Mouse (Mus musculus) liver, embryonic 11.5 days (tissue): ENCODE results near the gene Fbxl8. TPM values are rescaled to one million over a fixed set of nuclear protein-coding genes. Genes with fewer than 3 reads are reported as not detected.

Experiments
- ATAC-seq: fragments of 200-750 bp; cut with Nextera tagmentation; replicated peaks from 2 replicates; pipeline ENCODE4 v1.8.0; 2017; ENCODE audit warnings: moderate number of reproducible peaks, mild to moderate bottlenecking, moderate TSS enrichment, moderate library complexity; ENCODE audit not compliant: low FRiP score
- DNase-seq: peaks from one replicate; pipeline ENCODE4 v3.0.0-alpha.2; 2017; ENCODE audit warnings: low spot score
- H3K27ac ChIP-seq: fragments of 300-500 bp; sonication (generic); 2 replicates; pipeline ENCODE4 v1.5.1; 2014; ENCODE audit warnings: mild to moderate bottlenecking, low read depth, low read length, control low read depth
- H3K27me3 ChIP-seq: fragments of 300-500 bp; sonication (generic); replicated peaks from 2 replicates; pipeline ENCODE4 v1.6.1; 2014; ENCODE audit warnings: low read length, mixed read lengths; ENCODE audit not compliant: control insufficient read depth, insufficient read depth
- H3K36me3 ChIP-seq: fragments of 300-500 bp; sonication (generic); 2 replicates; pipeline ENCODE4 v1.6.1; 2014; ENCODE audit warnings: mild to moderate bottlenecking, low read length, moderate library complexity, mixed read lengths; ENCODE audit not compliant: control insufficient read depth, insufficient read depth
- H3K4me1 ChIP-seq: fragments of 300-500 bp; sonication (generic); replicated peaks from 2 replicates; pipeline ENCODE4 v1.6.1; 2014; ENCODE audit warnings: low read length, mixed read lengths; ENCODE audit not compliant: control insufficient read depth, insufficient read depth
- H3K4me2 ChIP-seq: fragments of 300-500 bp; sonication (generic); 2 replicates; pipeline ENCODE4 v1.6.1; 2014; ENCODE audit warnings: mild to moderate bottlenecking, control low read depth, moderate library complexity
- H3K4me3 ChIP-seq: fragments of 300-500 bp; sonication (generic); 2 replicates; pipeline ENCODE4 v1.5.1; 2014; ENCODE audit warnings: low read depth, low read length, control low read depth
- H3K9ac ChIP-seq: fragments of 300-500 bp; sonication (generic); 2 replicates; pipeline ENCODE4 v1.6.1; 2014; ENCODE audit warnings: low read depth, low read length, control low read depth
- H3K9me3 ChIP-seq: fragments of 300-500 bp; sonication (generic); 2 replicates; pipeline ENCODE4 v1.6.1; 2016; ENCODE audit warnings: low read length, inconsistent platforms, mixed read lengths; ENCODE audit not compliant: control insufficient read depth
- WGBS: fragments of 180-500 bp; shearing (Covaris S2); extraction: QIAGEN DNeasy Blood & Tissue Kit; methylation state at CpG from one replicate; pipeline ENCODE4 v1.1.7; 2014; 5-methylcytosine and 5-hydroxymethylcytosine counted together
- polyA plus RNA-seq: library from polyadenylated mRNA; unstranded; fragments of >200 nt; fragmentation: Nextera tagmentation; extraction: Ambion mirVana; gene quantifications from 2 replicates; pipeline ENCODE4 v1.2.1, GENCODE M21; 2014

The Fbxl8 gene
- polyA plus RNA-seq, 1 experiment from 2014 or later = 2.0 TPM

DNA sequence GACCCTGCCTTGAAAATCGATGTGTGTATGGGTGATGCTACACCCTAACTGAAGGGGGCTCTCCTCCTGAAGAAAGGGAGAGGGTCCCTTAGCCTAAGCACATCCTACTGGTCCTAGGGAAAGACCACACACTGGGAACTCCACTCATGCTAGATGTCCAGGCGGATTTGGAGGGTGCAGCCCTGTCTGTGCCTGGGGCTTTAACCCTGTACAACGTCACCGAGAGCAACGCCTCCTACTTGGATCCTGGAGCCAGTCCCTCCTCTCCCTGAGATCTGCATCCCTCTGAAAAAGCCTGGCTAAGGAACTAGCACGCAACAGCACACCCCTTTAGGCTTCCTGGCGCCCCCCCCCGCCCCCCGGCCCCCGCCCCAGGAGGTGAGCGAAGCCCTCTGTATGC, 10.9 kb downstream of the Fbxl8 start:
- Histone ChIP-seq H3K27me3 (peaks cover 97% of the 10 kb centered on the region), H3K4me3 (no peak overlapping the region), H3K9me3 (no peaks in the 10 kb centered on the region), H3K4me1 (peaks cover 8% of the 10 kb centered on the region), H3K36me3 (no peaks in the 10 kb centered on the region), H3K27ac (no peak overlapping the region), H3K9ac (no peak overlapping the region), H3K4me2 (peak overlapping the region; percentile 63)
- ATAC-seq = no peak
- DNase-seq = no peak
- 10% methylated on average over 11 of the region's 11 CpGs for whole genome bisulfite sequencing

DNA sequence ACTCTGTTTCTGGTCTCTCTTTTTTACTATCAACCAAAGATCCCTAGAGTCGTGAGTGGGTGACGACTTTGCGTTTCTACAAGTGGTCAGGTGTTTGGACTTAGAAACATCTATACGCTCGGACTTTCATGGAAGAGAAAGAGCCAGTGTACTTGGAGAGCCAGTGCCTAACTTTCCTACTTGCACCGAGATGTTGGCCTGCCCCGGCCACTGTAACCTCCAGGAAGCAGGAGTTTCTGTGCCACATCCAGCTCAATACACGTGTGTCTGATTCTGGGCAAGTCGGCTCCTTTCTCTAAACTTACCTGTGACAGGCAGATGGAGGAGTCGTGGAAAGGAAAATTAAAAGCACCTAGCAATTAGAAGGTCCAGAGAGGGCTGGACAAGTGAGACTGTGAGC, 11.4 kb downstream of the Fbxl8 start, which contains the start of gene Nol3:
Gene Nol3, plus strand, starts transcription at position 301 of the 400 bp plus-strand sequence.
- H3K36me3 ChIP-seq = no peaks in the 10 kb centered on the region
- no peak within 1 kb of the TSS for H3K9ac ChIP-seq
- no peaks in the 10 kb centered on the region for H3K9me3 ChIP-seq
- 12% methylated on average over 10 of the region's 10 CpGs for WGBS
- peaks cover 92% of the 10 kb centered on the region for H3K27me3 ChIP-seq
- ATAC-seq (no peak), DNase-seq (no peak)
- peak within 1 kb of the TSS; percentile 38 for H3K4me3 ChIP-seq
- peak within 1 kb of the TSS; percentile 63 for H3K4me2 ChIP-seq
- H3K4me1 ChIP-seq = peaks cover 8% of the 10 kb centered on the region
- no peak within 1 kb of the TSS for H3K27ac ChIP-seq

GRCm38 (mm10) chr8:105276292-105277120, 12.1 kb downstream of the Fbxl8 start:
- WGBS = 6% methylated on average over 30 of the region's 30 CpGs
- ATAC-seq (peak; percentile 48), DNase-seq (peak; percentile 62)
- Histone ChIP-seq H3K4me3 (peak overlapping the region; percentile 38), H3K27ac (no peak overlapping the region), H3K9me3 (no peaks in the 10 kb centered on the region), H3K9ac (no peak overlapping the region), H3K27me3 (peaks cover 86% of the 10 kb centered on the region), H3K36me3 (no peaks in the 10 kb centered on the region), H3K4me1 (peaks cover 8% of the 10 kb centered on the region), H3K4me2 (peak overlapping the region; percentile 63)

DNA sequence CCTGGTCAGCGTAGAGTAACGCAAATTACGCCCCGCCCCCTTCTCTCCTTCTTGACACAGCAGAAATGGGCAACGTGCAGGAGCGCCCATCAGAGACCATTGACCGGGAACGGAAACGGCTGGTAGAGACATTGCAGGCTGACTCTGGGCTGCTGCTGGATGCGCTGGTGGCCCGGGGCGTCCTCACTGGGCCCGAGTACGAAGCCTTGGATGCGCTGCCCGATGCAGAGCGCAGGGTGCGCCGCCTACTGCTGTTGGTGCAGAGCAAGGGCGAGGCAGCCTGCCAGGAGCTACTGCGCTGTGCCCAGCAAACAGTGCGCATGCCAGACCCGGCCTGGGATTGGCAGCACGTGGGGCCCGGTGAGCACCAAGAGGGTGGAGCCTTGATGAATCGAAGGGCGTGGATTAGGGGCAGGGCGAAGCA, 14.5 kb downstream of the Fbxl8 start:
- 4% methylated on average over 28 of the region's 28 CpGs for WGBS
- Histone ChIP-seq H3K4me1 (peaks cover 14% of the 10 kb centered on the region), H3K4me3 (peak overlapping the region; percentile 2; the same call in 1 of the 2 replicates), H3K27ac (no peak overlapping the region), H3K9me3 (no peaks in the 10 kb centered on the region), H3K9ac (no peak overlapping the region), H3K27me3 (peaks cover 77% of the 10 kb centered on the region), H3K4me2 (peak overlapping the region; percentile 60), H3K36me3 (no peaks in the 10 kb centered on the region)
- ATAC-seq = peak; percentile 27; the same call in 1 of the 2 replicates
- DNase-seq = no peak

GRCm38 (mm10) chr8:105280567-105280966, 16.1 kb downstream of the Fbxl8 start:
- Histone ChIP-seq H3K9me3 (no peaks in the 10 kb centered on the region), H3K36me3 (no peaks in the 10 kb centered on the region), H3K27ac (no peak overlapping the region), H3K4me1 (peaks cover 14% of the 10 kb centered on the region), H3K4me2 (no peak overlapping the region), H3K9ac (no peak overlapping the region), H3K27me3 (peaks cover 70% of the 10 kb centered on the region), H3K4me3 (no peak overlapping the region)
- DNase-seq = no peak
- WGBS = 58% methylated on average over 3 of the region's 3 CpGs
- no peak for ATAC-seq

DNA sequence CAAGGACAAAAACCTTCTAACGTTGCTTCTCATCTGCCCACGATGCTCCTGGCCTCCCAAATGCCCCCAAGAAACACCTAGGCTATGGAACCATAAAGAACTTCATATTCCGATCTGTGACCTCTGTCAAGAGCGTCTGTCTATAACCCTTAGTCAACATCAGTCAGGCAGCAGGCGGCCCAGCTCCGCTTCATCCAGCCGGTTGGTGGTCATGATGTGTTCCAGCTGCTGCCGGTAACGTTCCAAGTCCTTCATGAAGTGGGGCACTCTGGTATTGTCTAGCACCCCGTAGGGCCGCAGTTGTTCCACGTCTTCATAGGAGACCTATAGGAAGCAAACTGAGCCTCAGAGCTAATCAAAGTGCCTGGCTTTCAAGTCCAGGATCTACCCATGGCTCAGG, 17.4 kb downstream of the Fbxl8 start:
- H3K9ac ChIP-seq = no peak overlapping the region
- H3K9me3 ChIP-seq = no peaks in the 10 kb centered on the region
- ATAC-seq = no peak
- H3K36me3 ChIP-seq = no peaks in the 10 kb centered on the region
- no peak overlapping the region for H3K4me3 ChIP-seq
- no peak overlapping the region for H3K27ac ChIP-seq
- H3K4me1 ChIP-seq = peaks cover 12% of the 10 kb centered on the region
- DNase-seq = no peak
- peaks cover 60% of the 10 kb centered on the region for H3K27me3 ChIP-seq
- H3K4me2 ChIP-seq = no peak overlapping the region
- WGBS = 86% methylated on average over 12 of the region's 12 CpGs

- no peak overlapping the region for H3K4me3 ChIP-seq
- no peaks in the 10 kb centered on the region for H3K36me3 ChIP-seq
- H3K9me3 ChIP-seq = no peaks in the 10 kb centered on the region
- WGBS = 57% methylated on average over 4 of the region's 4 CpGs
- no peak overlapping the region for H3K27ac ChIP-seq
- no peak overlapping the region for H3K4me2 ChIP-seq
- H3K4me1 ChIP-seq = peaks cover 12% of the 10 kb centered on the region
- H3K9ac ChIP-seq = no peak overlapping the region
- H3K27me3 ChIP-seq = peaks cover 56% of the 10 kb centered on the region
- no peak for DNase-seq
- ATAC-seq = no peak
Measured at GRCm38 (mm10) chr8:105282239-105282638, 17.8 kb downstream of the Fbxl8 start.

DNA sequence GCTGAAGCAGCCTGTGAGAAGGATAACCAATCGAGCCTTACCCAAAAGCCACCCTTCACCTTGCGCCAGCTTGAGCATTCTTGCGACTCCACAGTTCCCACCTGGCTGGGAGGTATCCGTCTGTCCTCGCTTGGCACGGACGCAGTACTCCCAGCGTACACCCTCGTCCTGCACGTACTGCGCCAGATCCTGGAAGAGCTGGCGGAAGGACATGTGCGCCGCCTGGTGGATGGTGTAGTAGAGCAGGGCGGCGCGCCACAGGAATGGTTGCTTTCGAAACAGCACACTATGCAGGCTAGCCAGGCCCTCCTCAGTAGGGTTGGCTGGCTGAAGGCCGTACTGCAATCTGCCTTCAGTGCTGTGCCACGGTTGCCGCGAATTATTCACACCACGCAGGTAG, 18.6 kb downstream of the Fbxl8 start:
- Histone ChIP-seq H3K9ac (no peak overlapping the region; the same call in 1 of the 2 replicates), H3K27ac (no peak overlapping the region), H3K36me3 (no peaks in the 10 kb centered on the region), H3K27me3 (peaks cover 48% of the 10 kb centered on the region), H3K9me3 (no peaks in the 10 kb centered on the region), H3K4me3 (no peak overlapping the region), H3K4me2 (peak overlapping the region; percentile 33), H3K4me1 (peaks cover 12% of the 10 kb centered on the region)
- WGBS = 27% methylated on average over 23 of the region's 23 CpGs
- peak; percentile 76 for ATAC-seq
- DNase-seq = peak; percentile 69

- ATAC-seq = no peak
- Histone ChIP-seq H3K27me3 (peaks cover 35% of the 10 kb centered on the region), H3K36me3 (no peaks in the 10 kb centered on the region), H3K4me1 (peaks cover 23% of the 10 kb centered on the region), H3K9me3 (no peaks in the 10 kb centered on the region), H3K4me2 (no peak overlapping the region), H3K4me3 (no peak overlapping the region), H3K9ac (no peak overlapping the region), H3K27ac (no peak overlapping the region)
- 42% methylated on average over 12 of the region's 12 CpGs for WGBS
- no peak for DNase-seq
Measured at GRCm38 (mm10) chr8:105285514-105285913, 21.1 kb downstream of the Fbxl8 start.
